Mouse (Mus musculus) midbrain, embryonic 14.5 days (tissue): ENCODE results near the gene 1700025B11Rik. TPM values are rescaled to one million over a fixed set of nuclear protein-coding genes. Genes with fewer than 3 reads are reported as not detected.

Experiments
- ATAC-seq: fragments of 200-750 bp; cut with Nextera tagmentation; 2 replicates; pipeline ENCODE4 v1.8.0; 2017; ENCODE audit warnings: moderate number of reproducible peaks, moderate library complexity; ENCODE audit not compliant: low FRiP score, low TSS enrichment
- DNase-seq: peaks from one replicate; pipeline ENCODE4 v3.0.0-alpha.2; 2015
- H3K27ac ChIP-seq: fragments of 300-500 bp; sonication (generic); replicated peaks from 2 replicates; pipeline ENCODE4 v1.5.1; 2014; ENCODE audit warnings: mild to moderate bottlenecking, low read depth, low read length, moderate library complexity
- H3K27me3 ChIP-seq: fragments of 300-500 bp; sonication (generic); 2 replicates; pipeline ENCODE4 v1.6.1; 2014; ENCODE audit warnings: low read length, control low read depth, mixed read lengths; ENCODE audit not compliant: control insufficient read depth, insufficient read depth
- H3K36me3 ChIP-seq: fragments of 300-500 bp; sonication (generic); 2 replicates; pipeline ENCODE4 v1.6.1; 2014; ENCODE audit warnings: low read length, control low read depth; ENCODE audit not compliant: control insufficient read depth, insufficient read depth
- H3K4me1 ChIP-seq: fragments of 300-500 bp; sonication (generic); 2 replicates; pipeline ENCODE4 v1.6.1; 2014; ENCODE audit warnings: mild to moderate bottlenecking, antibody characterized with exemption, low read length, control low read depth; ENCODE audit not compliant: control insufficient read depth, insufficient read depth
- H3K4me2 ChIP-seq: fragments of 300-500 bp; sonication (generic); 2 replicates; pipeline ENCODE4 v1.6.1; 2014; ENCODE audit warnings: mild to moderate bottlenecking, low read length, moderate library complexity
- H3K4me3 ChIP-seq: fragments of 300-500 bp; sonication (generic); replicated peaks from 2 replicates; pipeline ENCODE4 v1.5.1; 2014; ENCODE audit warnings: low read depth, low read length
- H3K9ac ChIP-seq: fragments of 300-500 bp; sonication (generic); replicated peaks from 2 replicates; pipeline ENCODE4 v1.6.1; 2014; ENCODE audit warnings: mild to moderate bottlenecking, low read length, moderate library complexity
- H3K9me3 ChIP-seq: fragments of 300-500 bp; sonication (generic); 2 replicates; pipeline ENCODE4 v1.6.1; 2016; ENCODE audit warnings: low read length, control low read depth, mixed read lengths; ENCODE audit not compliant: control insufficient read depth
- WGBS: fragments of 180-500 bp; shearing (Covaris S2); extraction: QIAGEN DNeasy Blood & Tissue Kit; methylation state at CpG from one replicate; pipeline ENCODE4 v1.1.7; 2014; 5-methylcytosine and 5-hydroxymethylcytosine counted together
- polyA plus RNA-seq: library from polyadenylated mRNA; unstranded; fragments of >200 nt; fragmentation: Nextera tagmentation; extraction: Ambion mirVana; gene quantifications from 2 replicates; pipeline ENCODE4 v1.2.1, GENCODE M21; 2014

1700025B11Rik gene
- not detected in 2 replicates for polyA plus RNA-seq

DNA sequence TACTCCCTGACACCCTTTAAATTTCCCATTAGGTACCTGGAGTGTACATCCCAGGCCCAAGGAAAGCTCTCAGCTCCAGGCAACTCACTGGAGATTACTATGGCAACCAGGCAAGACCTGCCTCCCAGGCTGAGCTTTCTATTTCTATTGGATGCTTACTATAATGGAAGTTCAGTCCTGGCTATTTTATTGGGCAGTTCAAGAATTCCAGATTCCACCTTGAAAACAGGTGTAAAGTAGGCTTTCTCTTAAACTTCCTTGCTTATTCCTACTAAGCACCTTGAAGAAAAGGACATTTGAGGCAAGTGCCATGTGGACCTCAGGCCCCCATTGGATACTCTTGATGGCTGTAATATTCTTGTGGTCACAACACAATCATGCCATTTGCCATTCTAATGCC lies at the start of gene 1700025B11Rik:
Gene 1700025B11Rik, minus strand, starts transcription at position 101 of the 400 bp plus-strand sequence.
- H3K27me3 ChIP-seq, result no peaks in the 10 kb centered on the region
- H3K4me3 ChIP-seq, result no peak within 1 kb of the TSS
- no peak within 1 kb of the TSS for H3K4me2 ChIP-seq
- no peak within 1 kb of the TSS for H3K27ac ChIP-seq
- no peaks in the 10 kb centered on the region for H3K9me3 ChIP-seq
- ATAC-seq (no peak), DNase-seq (no peak)
- H3K36me3 ChIP-seq, result no peaks in the 10 kb centered on the region
- no peak within 1 kb of the TSS for H3K9ac ChIP-seq
- H3K4me1 ChIP-seq, result no peaks in the 10 kb centered on the region

DNA sequence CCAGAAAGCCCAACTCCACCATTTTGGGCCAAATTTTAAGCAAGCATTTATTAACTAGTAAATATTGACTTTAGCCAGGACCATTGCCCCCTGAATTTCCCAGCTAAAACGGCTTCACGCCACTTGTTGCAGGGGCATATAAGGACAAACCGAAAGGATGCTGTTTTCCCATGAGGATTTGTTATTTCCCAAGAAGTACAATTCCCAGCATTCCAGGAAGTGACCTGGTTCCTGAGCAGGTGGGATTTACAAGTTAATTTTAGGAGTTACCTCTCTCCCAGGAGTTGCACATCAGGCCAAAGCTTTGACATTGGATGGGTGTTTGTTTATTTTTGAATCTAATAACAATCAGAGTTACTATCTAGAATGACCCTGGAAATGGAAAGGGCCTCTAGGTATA lies 44.4 kb upstream of the 1700025B11Rik start:
- no peaks in the 10 kb centered on the region for H3K36me3 ChIP-seq
- H3K4me1 ChIP-seq, result no peaks in the 10 kb centered on the region
- H3K9me3 ChIP-seq, result no peaks in the 10 kb centered on the region
- H3K4me2 ChIP-seq, result no peak overlapping the region
- H3K27me3 ChIP-seq, result no peaks in the 10 kb centered on the region
- no peak for ATAC-seq
- H3K27ac ChIP-seq, result no peak overlapping the region
- WGBS, result 93% methylated on average over 3 of the region's 3 CpGs
- no peak overlapping the region for H3K4me3 ChIP-seq
- no peak overlapping the region for H3K9ac ChIP-seq
- no peak for DNase-seq

DNA sequence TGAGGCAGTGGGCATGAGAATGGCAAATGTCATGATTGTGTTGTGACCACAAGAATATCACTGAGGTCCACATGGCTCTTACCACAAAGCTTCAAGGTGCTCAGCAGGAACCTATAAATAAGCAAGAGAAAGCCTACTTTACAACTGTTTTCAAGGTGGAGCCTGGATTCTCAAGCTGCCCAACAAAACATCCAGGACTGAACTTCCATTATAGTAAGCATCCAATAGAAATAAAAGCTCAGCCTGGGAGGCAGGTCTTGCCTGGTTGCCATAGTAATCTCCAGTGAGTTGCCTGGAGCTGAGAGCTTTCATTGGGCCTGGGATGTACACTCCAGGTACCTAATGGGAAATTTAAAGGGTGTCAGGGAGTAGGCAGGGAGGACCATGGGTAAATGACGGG lies 37.3 kb upstream of the 1700025B11Rik start, which contains the start of gene Gm36245:
Gene Gm36245, plus strand, starts transcription at position 301 of the 400 bp plus-strand sequence.
- Histone ChIP-seq H3K4me3 (no peak within 1 kb of the TSS), H3K4me1 (no peaks in the 10 kb centered on the region), H3K27me3 (no peaks in the 10 kb centered on the region), H3K27ac (no peak within 1 kb of the TSS), H3K36me3 (no peaks in the 10 kb centered on the region), H3K4me2 (no peak within 1 kb of the TSS), H3K9ac (no peak within 1 kb of the TSS), H3K9me3 (no peaks in the 10 kb centered on the region)
- 88% methylated on average over 1 of the region's 1 CpGs for WGBS
- DNase-seq, result no peak
- ATAC-seq, result no peak

GRCm38 (mm10) chr15:77598429-77598828 lies 36.7 kb upstream of the 1700025B11Rik start:
- Histone ChIP-seq H3K36me3 (no peaks in the 10 kb centered on the region), H3K27me3 (no peaks in the 10 kb centered on the region), H3K4me3 (no peak overlapping the region), H3K4me1 (no peaks in the 10 kb centered on the region), H3K4me2 (no peak overlapping the region), H3K27ac (no peak overlapping the region), H3K9me3 (no peaks in the 10 kb centered on the region), H3K9ac (no peak overlapping the region)
- 86% methylated on average over 3 of the region's 3 CpGs for WGBS
- ATAC-seq, result no peak
- no peak for DNase-seq

GRCm38 (mm10) chr15:77595961-77596360 lies 34.3 kb upstream of the 1700025B11Rik start, which contains the start of gene Apol10b:
Apol10b (minus strand) TSS chr15:77596125.
- 64% methylated on average over 5 of the region's 5 CpGs for WGBS
- no peak for ATAC-seq

DNA sequence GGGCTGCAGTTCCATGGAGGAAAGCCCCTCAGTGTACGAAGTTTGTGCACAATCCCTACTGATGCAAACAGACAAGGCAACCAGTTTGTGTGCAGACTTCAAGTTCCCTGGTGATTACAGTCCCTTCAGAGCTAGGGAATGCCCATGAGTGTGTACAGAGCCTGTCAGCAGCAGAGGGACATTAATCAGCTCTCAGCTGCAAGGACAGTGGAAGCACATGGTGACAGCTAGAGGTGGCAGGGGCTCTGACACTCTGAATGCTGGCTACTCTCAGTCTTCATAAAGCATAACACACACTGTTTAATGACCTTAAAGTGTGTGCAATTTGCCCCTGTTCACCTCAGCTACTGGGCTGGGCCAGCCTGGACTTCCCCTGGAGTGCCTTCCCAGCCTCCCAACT lies 31.9 kb upstream of the 1700025B11Rik start:
- Histone ChIP-seq H3K4me2 (no peak overlapping the region), H3K4me1 (no peaks in the 10 kb centered on the region), H3K9me3 (no peaks in the 10 kb centered on the region), H3K4me3 (no peak overlapping the region), H3K27me3 (no peaks in the 10 kb centered on the region), H3K27ac (no peak overlapping the region), H3K9ac (no peak overlapping the region), H3K36me3 (no peaks in the 10 kb centered on the region)
- DNase-seq (no peak), ATAC-seq (no peak)
- WGBS, result 88% methylated on average over 1 of the region's 1 CpGs

More at GRCm38 (mm10) chr15:77595961-77596360, 34.3 kb upstream of the 1700025B11Rik start, which contains the start of gene Apol10b:
- Histone ChIP-seq H3K4me2 (no peak within 1 kb of the TSS), H3K4me1 (no peaks in the 10 kb centered on the region), H3K27ac (no peak within 1 kb of the TSS), H3K4me3 (no peak within 1 kb of the TSS), H3K9me3 (no peaks in the 10 kb centered on the region), H3K27me3 (no peaks in the 10 kb centered on the region), H3K36me3 (no peaks in the 10 kb centered on the region), H3K9ac (no peak within 1 kb of the TSS)
- DNase-seq, result no peak

DNA sequence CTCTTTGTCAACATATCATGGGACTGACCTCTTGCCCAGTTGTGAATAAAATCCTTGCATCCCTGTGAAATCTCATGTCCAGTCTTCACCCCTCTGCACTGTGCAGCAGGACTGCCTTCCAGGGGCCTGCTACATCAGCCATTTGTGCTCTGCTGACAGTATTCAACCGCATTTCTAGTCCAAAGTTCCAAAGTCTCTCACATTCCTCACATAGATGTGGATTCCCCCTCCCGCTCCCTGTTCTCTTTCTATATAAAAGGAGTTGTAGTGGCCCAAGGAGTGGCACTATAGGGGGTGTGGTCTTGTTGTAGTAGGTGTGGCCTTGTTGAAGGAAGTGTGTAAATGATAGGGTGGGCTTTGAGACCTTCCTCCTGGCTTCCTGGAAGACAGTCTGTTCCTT lies 29.2 kb upstream of the 1700025B11Rik start:
- H3K4me2 ChIP-seq, result no peak overlapping the region
- no peak overlapping the region for H3K9ac ChIP-seq
- WGBS, result 83% methylated on average over 2 of the region's 2 CpGs
- H3K27ac ChIP-seq, result no peak overlapping the region
- H3K36me3 ChIP-seq, result no peaks in the 10 kb centered on the region
- no peaks in the 10 kb centered on the region for H3K4me1 ChIP-seq
- no peak for DNase-seq
- no peaks in the 10 kb centered on the region for H3K9me3 ChIP-seq
- ATAC-seq, result no peak
- no peak overlapping the region for H3K4me3 ChIP-seq
- no peaks in the 10 kb centered on the region for H3K27me3 ChIP-seq

DNA sequence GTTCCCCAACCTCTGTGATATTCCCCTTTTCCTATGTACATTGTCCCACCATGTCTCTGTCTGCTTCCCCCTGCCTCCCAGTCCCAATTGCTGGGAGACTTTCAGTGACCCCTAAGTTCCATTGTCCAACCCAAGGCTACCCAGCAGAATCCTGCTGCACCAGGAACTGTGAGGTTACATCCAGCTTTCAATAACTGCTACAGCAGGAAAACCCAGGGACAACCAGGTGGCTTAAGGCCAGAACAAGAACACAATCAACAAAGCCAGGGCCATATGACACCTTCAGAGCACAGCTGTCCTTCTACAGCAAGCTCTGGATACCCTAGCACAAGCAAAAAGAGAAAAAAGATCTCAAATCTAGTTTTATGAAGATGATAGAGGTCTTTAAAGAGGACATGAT lies 27.3 kb upstream of the 1700025B11Rik start:
- H3K4me2 ChIP-seq, result no peak overlapping the region
- no peaks in the 10 kb centered on the region for H3K27me3 ChIP-seq
- no peaks in the 10 kb centered on the region for H3K36me3 ChIP-seq
- H3K9me3 ChIP-seq, result no peaks in the 10 kb centered on the region
- no peak overlapping the region for H3K9ac ChIP-seq
- no peak for DNase-seq
- H3K4me1 ChIP-seq, result no peaks in the 10 kb centered on the region
- H3K27ac ChIP-seq, result no peak overlapping the region
- no peak for ATAC-seq
- no peak overlapping the region for H3K4me3 ChIP-seq

- DNase-seq (no peak), ATAC-seq (no peak)
- Histone ChIP-seq H3K9me3 (no peaks in the 10 kb centered on the region), H3K4me2 (no peak overlapping the region), H3K27me3 (no peaks in the 10 kb centered on the region), H3K4me3 (no peak overlapping the region), H3K9ac (no peak overlapping the region), H3K36me3 (no peaks in the 10 kb centered on the region), H3K27ac (no peak overlapping the region), H3K4me1 (no peaks in the 10 kb centered on the region)
Observed at GRCm38 (mm10) chr15:77587026-77587425, 25.3 kb upstream of the 1700025B11Rik start.
